Mouse (Mus musculus): ENCODE measurements around the gene Nudt14. TPM values are rescaled to one million over a fixed set of nuclear protein-coding genes. Genes with fewer than 3 reads are reported as not detected.

Nudt14 gene
- polyA plus RNA-seq, 1 experiment from 2014 or later, result 90.6 TPM

DNA sequence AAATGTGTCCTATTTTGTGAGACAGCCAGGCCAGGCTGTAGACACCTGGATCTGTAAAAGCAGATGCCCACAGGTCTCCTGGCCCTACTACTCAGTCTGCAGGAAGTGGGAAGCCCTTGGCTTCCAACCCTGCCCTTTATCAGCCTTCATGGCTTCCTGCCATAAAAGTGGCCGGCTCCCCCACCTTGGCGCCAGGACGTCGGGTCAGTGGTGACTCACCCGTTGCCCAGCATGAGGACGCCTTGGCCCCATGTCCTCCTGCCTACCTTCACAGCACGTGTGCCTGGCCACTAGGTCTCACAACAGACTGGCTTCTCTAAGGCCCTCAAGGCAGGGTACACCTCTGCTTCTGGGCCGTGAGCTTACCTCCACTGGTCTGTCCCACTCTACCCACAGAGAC lies 10.5 kb upstream of the Nudt14 start:
- no peak overlapping the region for H3K4me2 ChIP-seq (replicated peaks; ENCODE audit: low read depth)
- peak; percentile 66 for ATAC-seq
- no peak overlapping the region for H3K27ac ChIP-seq (ENCODE audit: low read depth, low read length)
- no peak for TF ChIP-seq CTCF (IDR thresholded peaks at IDR 0.05; ENCODE audit: low read depth)
- no peak overlapping the region for H3K9ac ChIP-seq (ENCODE audit: low read depth, low read length)
- no peaks in the 10 kb centered on the region for H3K36me3 ChIP-seq (ENCODE audit: control insufficient read depth, insufficient read depth)
- no peaks in the 10 kb centered on the region for H3K9me3 ChIP-seq (ENCODE audit: control insufficient read depth)
- no peak overlapping the region for H3K4me3 ChIP-seq (ENCODE audit: low read depth, low read length)
- 22% methylated on average over 8 of the region's 8 CpGs for WGBS
- no peaks in the 10 kb centered on the region for H3K27me3 ChIP-seq (replicated peaks; ENCODE audit: control insufficient read depth, insufficient read depth, low read length)
- 0 out of 2 replicates have a peak, but pooled peaks cover 2% of the 10 kb centered on the region for H3K4me1 ChIP-seq (replicated peaks; ENCODE audit: control insufficient read depth, insufficient read depth, low read length)

DNA sequence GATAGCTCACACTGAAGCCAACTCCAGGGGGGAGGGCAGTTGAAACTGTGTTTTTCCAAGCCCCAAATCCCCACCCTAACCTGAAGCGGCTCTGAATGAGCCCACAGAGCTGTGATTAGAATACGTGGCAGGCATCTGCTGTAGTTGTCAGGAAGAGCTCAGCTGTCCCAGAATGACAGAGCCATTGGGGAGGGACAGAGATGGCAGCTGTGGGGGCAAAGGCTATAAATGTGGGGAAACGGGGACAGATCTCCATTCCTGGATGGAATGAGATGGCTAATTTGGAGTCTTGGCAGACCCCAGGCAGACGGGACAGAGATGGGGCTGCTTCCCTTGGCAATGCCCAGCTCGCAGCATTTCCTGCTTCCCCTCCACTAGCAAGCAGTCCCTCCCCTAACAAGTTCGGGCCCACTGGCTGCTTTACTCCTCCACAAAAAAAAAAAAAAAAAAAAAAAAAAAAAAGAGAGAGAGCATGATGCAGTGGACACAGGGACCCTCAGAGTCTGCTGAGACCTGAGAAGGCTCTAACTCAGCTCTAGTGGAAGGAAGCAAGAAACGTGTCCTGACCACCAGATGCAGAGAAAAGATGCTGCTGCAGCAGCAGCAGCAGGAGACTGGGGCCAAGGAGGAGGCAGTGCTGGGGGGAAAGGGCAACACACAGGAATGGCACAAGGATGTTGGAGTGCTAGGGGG lies 9.4 kb upstream of the Nudt14 start:
- no peaks in the 10 kb centered on the region for H3K27me3 ChIP-seq (replicated peaks; ENCODE audit: control insufficient read depth, insufficient read depth, low read length)
- no peak overlapping the region for H3K4me3 ChIP-seq (ENCODE audit: low read depth, low read length)
- H3K36me3 ChIP-seq (ENCODE audit: control insufficient read depth, insufficient read depth), result no peaks in the 10 kb centered on the region
- no peak overlapping the region for H3K9ac ChIP-seq (ENCODE audit: low read depth, low read length)
- no peak overlapping the region for H3K27ac ChIP-seq (ENCODE audit: low read depth, low read length)
- WGBS, result 28% methylated on average over 7 of the region's 7 CpGs
- no peak for ATAC-seq
- H3K9me3 ChIP-seq (ENCODE audit: control insufficient read depth), result no peaks in the 10 kb centered on the region
- 0 out of 2 replicates have a peak, but pooled peaks cover 2% of the 10 kb centered on the region for H3K4me1 ChIP-seq (replicated peaks; ENCODE audit: control insufficient read depth, insufficient read depth, low read length)
- H3K4me2 ChIP-seq (replicated peaks; ENCODE audit: low read depth), result no peak overlapping the region
- TF ChIP-seq CTCF (IDR thresholded peaks at IDR 0.05; ENCODE audit: low read depth), result no peak

GRCm38 (mm10) chr12:112950761-112951129 lies 8.8 kb upstream of the Nudt14 start:
- H3K4me2 ChIP-seq (replicated peaks; ENCODE audit: low read depth), result peak overlapping the region; percentile 95
- H3K36me3 ChIP-seq (ENCODE audit: control insufficient read depth, insufficient read depth), result no peaks in the 10 kb centered on the region
- ATAC-seq, result no peak
- peak overlapping the region; percentile 28; the same call in 1 of the 2 replicates for H3K27ac ChIP-seq (ENCODE audit: low read depth, low read length)
- H3K4me1 ChIP-seq (replicated peaks; ENCODE audit: control insufficient read depth, insufficient read depth, low read length), result 0 out of 2 replicates have a peak, but pooled peaks cover 2% of the 10 kb centered on the region
- TF ChIP-seq CTCF (IDR thresholded peaks at IDR 0.05; ENCODE audit: low read depth), result no peak
- H3K4me3 ChIP-seq (ENCODE audit: low read depth, low read length), result peak overlapping the region; percentile 50
- 12% methylated on average over 6 of the region's 6 CpGs for WGBS
- H3K9me3 ChIP-seq (ENCODE audit: control insufficient read depth), result no peaks in the 10 kb centered on the region
- peak overlapping the region; percentile 50; the same call in 1 of the 2 replicates for H3K9ac ChIP-seq (ENCODE audit: low read depth, low read length)
- no peaks in the 10 kb centered on the region for H3K27me3 ChIP-seq (replicated peaks; ENCODE audit: control insufficient read depth, insufficient read depth, low read length)

- WGBS, result under 1% methylated on average over 57 of the region's 58 CpGs
- H3K27ac ChIP-seq (ENCODE audit: low read depth, low read length), result peak overlapping the region; percentile 28; the same call in 1 of the 2 replicates
Observed at GRCm38 (mm10) chr12:112950040-112950760, 8.3 kb upstream of the Nudt14 start.

GRCm38 (mm10) chr12:112947307-112947706 lies 5.4 kb upstream of the Nudt14 start:
- Histone ChIP-seq H3K4me3 (ENCODE audit: low read depth, low read length) (no peak overlapping the region), H3K36me3 (ENCODE audit: control insufficient read depth, insufficient read depth) (no peaks in the 10 kb centered on the region), H3K27me3 (replicated peaks; ENCODE audit: control insufficient read depth, insufficient read depth, low read length) (no peaks in the 10 kb centered on the region), H3K27ac (ENCODE audit: low read depth, low read length) (no peak overlapping the region; the same call in 1 of the 2 replicates), H3K4me2 (replicated peaks; ENCODE audit: low read depth) (no peak overlapping the region), H3K4me1 (replicated peaks; ENCODE audit: control insufficient read depth, insufficient read depth, low read length) (no peaks in the 10 kb centered on the region), H3K9ac (ENCODE audit: low read depth, low read length) (no peak overlapping the region), H3K9me3 (ENCODE audit: control insufficient read depth) (no peaks in the 10 kb centered on the region)
- TF ChIP-seq CTCF (IDR thresholded peaks at IDR 0.05; ENCODE audit: low read depth), result peak; percentile 70
- no peak for ATAC-seq
- 31% methylated on average over 4 of the region's 4 CpGs for WGBS

More at GRCm38 (mm10) chr12:112950040-112950760, 8.3 kb upstream of the Nudt14 start:
- Histone ChIP-seq H3K36me3 (ENCODE audit: control insufficient read depth, insufficient read depth) (no peaks in the 10 kb centered on the region), H3K9ac (ENCODE audit: low read depth, low read length) (peak overlapping the region; percentile 50), H3K4me1 (replicated peaks; ENCODE audit: control insufficient read depth, insufficient read depth, low read length) (0 out of 2 replicates have a peak, but pooled peaks cover 2% of the 10 kb centered on the region), H3K4me3 (ENCODE audit: low read depth, low read length) (peak overlapping the region; percentile 50), H3K4me2 (replicated peaks; ENCODE audit: low read depth) (peak overlapping the region; percentile 95), H3K9me3 (ENCODE audit: control insufficient read depth) (no peaks in the 10 kb centered on the region), H3K27me3 (replicated peaks; ENCODE audit: control insufficient read depth, insufficient read depth, low read length) (no peaks in the 10 kb centered on the region)
- no peak for TF ChIP-seq CTCF (IDR thresholded peaks at IDR 0.05; ENCODE audit: low read depth)
- ATAC-seq, result peak; percentile 55

GRCm38 (mm10) chr12:112943669-112944068 lies 1.7 kb upstream of the Nudt14 start:
- H3K36me3 ChIP-seq (ENCODE audit: control insufficient read depth, insufficient read depth), result no peaks in the 10 kb centered on the region
- no peak for TF ChIP-seq CTCF (IDR thresholded peaks at IDR 0.05; ENCODE audit: low read depth)
- peaks cover 8% of the 10 kb centered on the region for H3K4me1 ChIP-seq (replicated peaks; ENCODE audit: control insufficient read depth, insufficient read depth, low read length)
- H3K27me3 ChIP-seq (replicated peaks; ENCODE audit: control insufficient read depth, insufficient read depth, low read length), result no peaks in the 10 kb centered on the region
- H3K4me3 ChIP-seq (ENCODE audit: low read depth, low read length), result no peak overlapping the region
- no peaks in the 10 kb centered on the region for H3K9me3 ChIP-seq (ENCODE audit: control insufficient read depth)
- WGBS, result 87% methylated on average over 2 of the region's 2 CpGs
- H3K4me2 ChIP-seq (replicated peaks; ENCODE audit: low read depth), result no peak overlapping the region
- no peak overlapping the region for H3K27ac ChIP-seq (ENCODE audit: low read depth, low read length)
- no peak for ATAC-seq
- no peak overlapping the region for H3K9ac ChIP-seq (ENCODE audit: low read depth, low read length)
